Comparison of ENCODE assay signal across 8 mouse cellular contexts in the genomic region with DNA sequence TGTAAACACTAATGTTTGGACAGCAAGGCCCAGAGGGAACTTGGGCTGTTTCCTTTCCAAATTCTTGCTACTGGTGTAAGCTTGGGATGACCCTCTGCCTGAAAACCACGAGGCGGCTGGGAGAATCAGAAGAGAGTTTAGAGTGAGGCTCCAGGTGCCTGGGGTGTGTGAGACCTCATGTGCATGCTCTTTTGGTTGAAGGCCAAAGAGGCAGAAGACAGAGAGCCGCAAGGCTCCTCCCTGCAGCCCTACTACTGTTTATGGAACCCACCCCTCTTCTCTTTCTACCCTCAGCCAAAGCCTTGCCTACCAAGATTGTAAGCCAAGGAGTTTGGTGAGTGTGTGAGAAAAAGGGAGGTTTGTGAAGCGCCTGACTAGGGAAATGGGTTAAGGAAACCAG. TPM values are rescaled to one million over a fixed set of nuclear protein-coding genes. Genes with fewer than 3 reads are reported as not detected.
DNase-seq lines count a peak whose midpoint lies in the region; ATAC-seq lines count a peak whose summit lies in the region.

No protein-coding gene starts in this region.

- ATAC-seq in kidney, embryonic 14.5 days (ENCODE audit: low FRiP score, low TSS enrichment), result no peak
- no peak for ATAC-seq in embryonic facial prominence, embryonic 14.5 days (ENCODE audit: low read depth)
- no peak for ATAC-seq in intestine, embryonic 15.5 days
- no peak for ATAC-seq in neural tube, embryonic 12.5 days (ENCODE audit: low FRiP score, low read depth)

- peaks cover 39% of the 10 kb centered on the region for H3K4me1 ChIP-seq in kidney, embryonic 14.5 days (ENCODE audit: control insufficient read depth, insufficient read depth, low read length)
- peaks cover 30% of the 10 kb centered on the region for H3K4me1 ChIP-seq in embryonic facial prominence, embryonic 14.5 days (ENCODE audit: control insufficient read depth, insufficient read depth, low read length)
- H3K4me1 ChIP-seq in intestine, embryonic 15.5 days (replicated peaks), result peaks cover 39% of the 10 kb centered on the region
- peaks cover 55% of the 10 kb centered on the region for H3K4me1 ChIP-seq in neural tube, embryonic 12.5 days

- H3K27ac ChIP-seq in kidney, embryonic 14.5 days (ENCODE audit: low read depth, low read length), result no peak overlapping the region
- peak overlapping the region; percentile 79; the same call in 1 of the 2 replicates for H3K27ac ChIP-seq in embryonic facial prominence, embryonic 14.5 days (replicated peaks; ENCODE audit: low read depth, low read length)
- 0 out of 2 replicates have a peak overlapping the region, but pooled peaks have one; percentile 85 for H3K27ac ChIP-seq in intestine, embryonic 15.5 days
- H3K27ac ChIP-seq in neural tube, embryonic 12.5 days, result 0 out of 2 replicates have a peak overlapping the region, but pooled peaks have one; percentile 78

- peak overlapping the region; percentile 65 for H3K4me3 ChIP-seq in kidney, embryonic 14.5 days (ENCODE audit: low read length)
- peak overlapping the region; percentile 68 for H3K4me3 ChIP-seq in embryonic facial prominence, embryonic 14.5 days (ENCODE audit: low read depth, low read length)
- H3K4me3 ChIP-seq in intestine, embryonic 15.5 days (replicated peaks), result peak overlapping the region; percentile 68
- peak overlapping the region; percentile 66 for H3K4me3 ChIP-seq in neural tube, embryonic 12.5 days

- no peaks in the 10 kb centered on the region for H3K9me3 ChIP-seq in kidney, embryonic 14.5 days (ENCODE audit: control insufficient read depth, low read length)
- H3K9me3 ChIP-seq in embryonic facial prominence, embryonic 14.5 days (ENCODE audit: control insufficient read depth, low read length), result no peaks in the 10 kb centered on the region
- no peaks in the 10 kb centered on the region for H3K9me3 ChIP-seq in intestine, embryonic 15.5 days
- no peaks in the 10 kb centered on the region for H3K9me3 ChIP-seq in neural tube, embryonic 12.5 days

- peaks cover 4% of the 10 kb centered on the region; the same call in 1 of the 2 replicates for H3K36me3 ChIP-seq in kidney, embryonic 14.5 days (ENCODE audit: control insufficient read depth, insufficient read depth, low read length)
- H3K36me3 ChIP-seq in embryonic facial prominence, embryonic 14.5 days (ENCODE audit: control insufficient read depth, insufficient read depth, low read length), result 0 out of 2 replicates have a peak, but pooled peaks cover 4% of the 10 kb centered on the region
- no peaks in the 10 kb centered on the region for H3K36me3 ChIP-seq in intestine, embryonic 15.5 days
- H3K36me3 ChIP-seq in neural tube, embryonic 12.5 days, result peaks cover 4% of the 10 kb centered on the region; the same call in 1 of the 2 replicates

- WGBS in kidney, embryonic 14.5 days, result 50% methylated on average over 4 of the region's 4 CpGs
- WGBS in embryonic facial prominence, embryonic 14.5 days, result 33% methylated on average over 4 of the region's 4 CpGs
- 45% methylated on average over 4 of the region's 4 CpGs for WGBS in intestine, embryonic 15.5 days
- WGBS in neural tube, embryonic 12.5 days, result 51% methylated on average over 4 of the region's 4 CpGs

- peak overlapping the region; percentile 91 for H3K4me2 ChIP-seq in kidney, embryonic 14.5 days (replicated peaks; ENCODE audit: low read depth, low read length)
- peak overlapping the region; percentile 67 for H3K4me2 ChIP-seq in embryonic facial prominence, embryonic 14.5 days (ENCODE audit: low read depth, low read length)
- peak overlapping the region; percentile 94 for H3K4me2 ChIP-seq in intestine, embryonic 15.5 days (replicated peaks)
- peak overlapping the region; percentile 85 for H3K4me2 ChIP-seq in neural tube, embryonic 12.5 days (replicated peaks)

- no peak for DNase-seq in kidney, adult 9 months
- DNase-seq in embryonic facial prominence, embryonic 14.5 days (ENCODE audit: low spot score), result no peak
- no peak for DNase-seq in left cerebral cortex, adult 11 months (ENCODE audit: low spot score)
- no peak for DNase-seq in spleen, postnatal 10 days (ENCODE audit: low spot score in 2 of 2)
- no peak for DNase-seq in thymus, adult 18-20 months

- H3K9ac ChIP-seq in kidney, embryonic 14.5 days (ENCODE audit: low read depth, low read length), result peak overlapping the region; percentile 58; the same call in 1 of the 2 replicates
- peak overlapping the region; percentile 73 for H3K9ac ChIP-seq in embryonic facial prominence, embryonic 14.5 days (ENCODE audit: low read depth, low read length)
- peak overlapping the region; percentile 64; the same call in 1 of the 2 replicates for H3K9ac ChIP-seq in intestine, embryonic 15.5 days
- peak overlapping the region; percentile 75 for H3K9ac ChIP-seq in neural tube, embryonic 12.5 days

- no peaks in the 10 kb centered on the region for H3K27me3 ChIP-seq in kidney, embryonic 14.5 days (ENCODE audit: control insufficient read depth, insufficient read depth, low read length)
- H3K27me3 ChIP-seq in embryonic facial prominence, embryonic 14.5 days (replicated peaks; ENCODE audit: control insufficient read depth, insufficient read depth, low read length), result no peaks in the 10 kb centered on the region
- no peaks in the 10 kb centered on the region for H3K27me3 ChIP-seq in intestine, embryonic 15.5 days (replicated peaks)
- H3K27me3 ChIP-seq in neural tube, embryonic 12.5 days (replicated peaks), result no peaks in the 10 kb centered on the region

RNA-seq across cellular contexts. Expression of gene Map3k12, which starts 1.1 kb away (rescaled TPM):
- 12.2 and 14.8 TPM in 2 replicates for polyA plus RNA-seq in kidney, embryonic 14.5 days (2014; fragmentation: Nextera tagmentation; extraction: Ambion mirVana)
- polyA plus RNA-seq in embryonic facial prominence, embryonic 14.5 days (2014; fragmentation: Nextera tagmentation; extraction: Ambion mirVana), result 13.0 and 15.8 TPM in 2 replicates
- polyA plus RNA-seq in intestine, embryonic 15.5 days (2015; fragmentation: Nextera tagmentation; extraction: Ambion mirVana), result 10.8 and 11.0 TPM in 2 replicates
- polyA plus RNA-seq in neural tube, embryonic 12.5 days (2016; fragmentation: Nextera tagmentation; extraction: Ambion mirVana), result 48.8 and 51.9 TPM in 2 replicates

RNA-seq across cellular contexts. Expression of gene Tarbp2, which starts 2.2 kb away (rescaled TPM):
- polyA plus RNA-seq in kidney, embryonic 14.5 days (2014; fragmentation: Nextera tagmentation; extraction: Ambion mirVana), result 80.4 and 89.1 TPM in 2 replicates
- 68.5 and 79.0 TPM in 2 replicates for polyA plus RNA-seq in embryonic facial prominence, embryonic 14.5 days (2014; fragmentation: Nextera tagmentation; extraction: Ambion mirVana)
- polyA plus RNA-seq in intestine, embryonic 15.5 days (2015; fragmentation: Nextera tagmentation; extraction: Ambion mirVana), result 94.1 and 101 TPM in 2 replicates
- 97.9 and 105 TPM in 2 replicates for polyA plus RNA-seq in neural tube, embryonic 12.5 days (2016; fragmentation: Nextera tagmentation; extraction: Ambion mirVana)

RNA-seq across cellular contexts. Expression of gene Npff, which starts 9.0 kb away (rescaled TPM):
- 2.7 and 3.5 TPM in 2 replicates for polyA plus RNA-seq in kidney, embryonic 14.5 days (2014; fragmentation: Nextera tagmentation; extraction: Ambion mirVana)
- 2.0 and 2.2 TPM in 2 replicates for polyA plus RNA-seq in embryonic facial prominence, embryonic 14.5 days (2014; fragmentation: Nextera tagmentation; extraction: Ambion mirVana)
- polyA plus RNA-seq in intestine, embryonic 15.5 days (2015; fragmentation: Nextera tagmentation; extraction: Ambion mirVana), result 1.3 and 1.6 TPM in 2 replicates
- 4.8 and 5.4 TPM in 2 replicates for polyA plus RNA-seq in neural tube, embryonic 12.5 days (2016; fragmentation: Nextera tagmentation; extraction: Ambion mirVana)

RNA-seq across cellular contexts. Expression of gene Gm10337, which starts 12.3 kb away (rescaled TPM):
- polyA plus RNA-seq in kidney, embryonic 14.5 days (2014; fragmentation: Nextera tagmentation; extraction: Ambion mirVana), result not detected in 2 replicates
- 3.2 and 5.2 TPM in 2 replicates for polyA plus RNA-seq in embryonic facial prominence, embryonic 14.5 days (2014; fragmentation: Nextera tagmentation; extraction: Ambion mirVana)
- 5.4 TPM in 1 of 2 replicates, not detected in the other for polyA plus RNA-seq in intestine, embryonic 15.5 days (2015; fragmentation: Nextera tagmentation; extraction: Ambion mirVana)
- polyA plus RNA-seq in neural tube, embryonic 12.5 days (2016; fragmentation: Nextera tagmentation; extraction: Ambion mirVana), result not detected in 2 replicates

RNA-seq across cellular contexts. Expression of gene Pcbp2, which starts 45.5 kb away (rescaled TPM):
- 305 and 373 TPM in 2 replicates for polyA plus RNA-seq in kidney, embryonic 14.5 days (2014; fragmentation: Nextera tagmentation; extraction: Ambion mirVana)
- polyA plus RNA-seq in embryonic facial prominence, embryonic 14.5 days (2014; fragmentation: Nextera tagmentation; extraction: Ambion mirVana), result 276 and 279 TPM in 2 replicates
- polyA plus RNA-seq in intestine, embryonic 15.5 days (2015; fragmentation: Nextera tagmentation; extraction: Ambion mirVana), result 178 and 182 TPM in 2 replicates
- 144 and 152 TPM in 2 replicates for polyA plus RNA-seq in neural tube, embryonic 12.5 days (2016; fragmentation: Nextera tagmentation; extraction: Ambion mirVana)
